Mouse (Mus musculus): ENCODE results near the gene Gm5294. TPM values are rescaled to one million over a fixed set of nuclear protein-coding genes. Genes with fewer than 3 reads are reported as not detected.

The Gm5294 gene
- polyA plus RNA-seq, 1 experiment from 2014 or later: not detected

DNA sequence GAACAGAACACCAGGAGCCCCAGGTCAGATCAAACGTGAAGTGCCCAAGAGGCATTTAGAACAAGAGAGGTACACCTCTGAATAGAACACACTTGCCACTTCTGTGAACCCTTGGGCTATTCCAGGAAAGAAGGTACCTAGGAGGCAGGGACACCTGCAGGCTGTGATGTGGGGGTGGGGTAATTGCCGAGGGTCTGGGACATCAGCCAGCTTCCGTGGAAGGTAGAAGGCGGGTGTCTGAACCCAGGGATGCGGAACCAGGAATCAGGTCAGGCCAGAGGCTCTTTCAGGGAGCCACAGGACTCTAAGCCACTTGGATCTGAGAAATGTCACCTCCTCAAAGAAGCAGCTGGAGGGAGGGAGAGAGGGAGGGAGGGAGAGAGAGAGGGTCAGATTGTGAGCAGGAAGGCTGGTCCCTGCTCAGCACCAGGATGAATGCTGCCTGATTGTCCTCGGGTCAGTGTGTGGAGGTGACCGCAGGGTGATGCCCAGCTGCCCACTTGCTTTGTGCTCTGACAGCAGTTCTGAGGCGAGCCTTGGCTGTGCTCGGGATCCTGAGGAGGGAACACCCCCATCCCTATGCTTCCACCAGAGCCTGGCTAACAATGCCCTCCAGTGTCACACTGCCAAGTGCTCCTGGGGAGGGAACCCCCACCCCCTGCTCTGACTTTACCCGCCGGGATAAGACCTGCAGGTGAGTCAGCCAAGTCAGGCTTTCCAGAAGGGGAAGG is 31.2 kb upstream of the Gm5294 start:
- H3K27ac ChIP-seq (replicated peaks; ENCODE audit: low read depth, low read length): no peak overlapping the region
- no peak for DNase-seq
- H3K27me3 ChIP-seq (ENCODE audit: control insufficient read depth, insufficient read depth, low read length): no peaks in the 10 kb centered on the region
- no peak for ATAC-seq (ENCODE audit: low FRiP score, low TSS enrichment)
- H3K9me3 ChIP-seq (ENCODE audit: control insufficient read depth, low read length): no peaks in the 10 kb centered on the region
- peaks cover 45% of the 10 kb centered on the region for H3K36me3 ChIP-seq (ENCODE audit: control insufficient read depth, insufficient read depth, low read length)
- 47% methylated on average over 11 of the region's 11 CpGs for WGBS
- no peaks in the 10 kb centered on the region for H3K4me1 ChIP-seq (ENCODE audit: control insufficient read depth, insufficient read depth, low read length)
- H3K9ac ChIP-seq (replicated peaks; ENCODE audit: low read length): no peak overlapping the region
- H3K4me3 ChIP-seq (replicated peaks; ENCODE audit: low read depth, low read length): no peak overlapping the region
- no peak overlapping the region for H3K4me2 ChIP-seq (ENCODE audit: low read length)

DNA sequence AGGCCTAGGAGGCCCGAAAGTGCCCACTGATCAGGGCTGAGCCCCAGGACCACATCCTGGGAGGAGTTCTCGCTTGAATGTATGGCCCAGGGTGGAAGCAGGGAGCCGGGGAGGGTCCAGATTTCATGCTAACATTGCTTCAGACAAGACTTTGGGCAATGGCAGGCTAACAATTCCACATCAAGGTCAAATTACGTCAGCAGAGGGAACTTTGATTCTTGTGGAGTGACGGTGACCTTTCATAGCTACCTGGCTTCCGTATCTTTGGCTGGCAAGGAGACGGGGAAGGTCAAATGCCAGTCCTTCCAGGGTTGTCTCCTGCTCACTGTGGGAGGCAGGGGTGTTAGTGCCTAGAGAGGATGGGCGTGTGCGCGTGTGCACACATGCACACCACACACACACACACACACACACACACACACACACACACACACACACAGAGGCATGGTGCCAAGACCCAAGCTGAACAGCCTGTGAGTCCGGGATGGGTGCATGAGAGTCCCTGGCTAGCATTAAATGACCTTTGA is 28.9 kb upstream of the Gm5294 start:
- H3K4me1 ChIP-seq (ENCODE audit: control insufficient read depth, insufficient read depth, low read length): no peaks in the 10 kb centered on the region
- H3K4me3 ChIP-seq (replicated peaks; ENCODE audit: low read depth, low read length): no peak overlapping the region
- H3K4me2 ChIP-seq (ENCODE audit: low read length): no peak overlapping the region
- H3K27ac ChIP-seq (replicated peaks; ENCODE audit: low read depth, low read length): no peak overlapping the region
- no peak overlapping the region for H3K9ac ChIP-seq (replicated peaks; ENCODE audit: low read length)
- DNase-seq (no peak), ATAC-seq (ENCODE audit: low FRiP score, low TSS enrichment) (no peak)
- H3K36me3 ChIP-seq (ENCODE audit: control insufficient read depth, insufficient read depth, low read length): peaks cover 54% of the 10 kb centered on the region
- no peaks in the 10 kb centered on the region for H3K9me3 ChIP-seq (ENCODE audit: control insufficient read depth, low read length)
- no peaks in the 10 kb centered on the region for H3K27me3 ChIP-seq (ENCODE audit: control insufficient read depth, insufficient read depth, low read length)
- 94% methylated on average over 11 of the region's 11 CpGs for WGBS

DNA sequence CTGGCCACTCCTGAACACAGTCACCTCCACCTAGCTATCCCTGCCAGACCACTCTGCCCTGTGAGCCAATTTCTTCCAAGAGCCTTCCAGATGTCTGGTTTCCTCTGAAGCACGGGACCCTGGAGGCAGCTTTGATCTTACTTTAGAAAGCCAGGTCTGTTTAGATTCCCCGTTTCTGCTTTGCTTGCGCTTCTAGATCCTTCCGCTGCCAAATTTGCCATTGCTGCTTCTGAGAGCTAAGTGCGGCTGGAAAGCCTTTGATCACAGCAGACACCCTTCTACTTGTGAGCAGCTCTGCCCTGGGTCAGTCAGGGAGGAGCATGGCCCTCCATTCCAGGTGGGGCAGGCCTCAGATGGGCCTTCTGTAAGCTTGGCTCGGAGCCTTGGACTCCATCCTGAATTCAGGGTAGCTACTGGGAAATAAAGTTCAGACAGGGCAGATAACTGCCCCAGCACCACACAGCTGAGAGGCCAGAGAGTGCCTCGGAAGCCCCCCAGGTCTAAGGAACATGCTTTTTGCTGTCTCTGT is 18.2 kb upstream of the Gm5294 start:
- Histone ChIP-seq H3K27ac (replicated peaks; ENCODE audit: low read depth, low read length) (no peak overlapping the region), H3K4me3 (replicated peaks; ENCODE audit: low read depth, low read length) (no peak overlapping the region), H3K4me2 (ENCODE audit: low read length) (no peak overlapping the region), H3K36me3 (ENCODE audit: control insufficient read depth, insufficient read depth, low read length) (peaks cover 58% of the 10 kb centered on the region), H3K9me3 (ENCODE audit: control insufficient read depth, low read length) (no peaks in the 10 kb centered on the region), H3K4me1 (ENCODE audit: control insufficient read depth, insufficient read depth, low read length) (no peaks in the 10 kb centered on the region), H3K27me3 (ENCODE audit: control insufficient read depth, insufficient read depth, low read length) (no peaks in the 10 kb centered on the region), H3K9ac (replicated peaks; ENCODE audit: low read length) (no peak overlapping the region)
- WGBS: 85% methylated on average over 7 of the region's 7 CpGs
- ATAC-seq (ENCODE audit: low FRiP score, low TSS enrichment) (no peak), DNase-seq (no peak)

DNA sequence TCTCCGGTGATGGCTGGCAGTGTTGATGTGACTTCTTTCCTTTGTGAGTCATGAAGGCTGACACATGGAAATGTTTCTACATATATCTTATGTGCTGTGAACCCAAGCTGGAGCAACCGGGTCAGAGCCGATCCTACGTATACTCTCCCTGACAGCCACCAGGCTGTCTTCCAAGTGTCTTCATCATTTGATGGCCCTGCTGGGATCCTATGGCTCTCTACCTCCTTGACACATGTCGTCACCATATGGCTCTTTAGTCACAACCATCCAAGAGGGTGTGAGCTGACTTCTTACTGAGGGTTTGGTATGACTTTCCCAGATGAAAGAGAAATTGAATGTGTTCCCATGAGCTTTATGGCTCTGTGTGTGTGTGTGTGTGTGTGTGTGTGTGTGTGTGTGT is 15.6 kb upstream of the Gm5294 start:
- no peak overlapping the region for H3K27ac ChIP-seq (replicated peaks; ENCODE audit: low read depth, low read length)
- DNase-seq (no peak), ATAC-seq (ENCODE audit: low FRiP score, low TSS enrichment) (no peak)
- H3K36me3 ChIP-seq (ENCODE audit: control insufficient read depth, insufficient read depth, low read length): peaks cover 57% of the 10 kb centered on the region
- H3K9ac ChIP-seq (replicated peaks; ENCODE audit: low read length): no peak overlapping the region
- H3K9me3 ChIP-seq (ENCODE audit: control insufficient read depth, low read length): no peaks in the 10 kb centered on the region
- no peaks in the 10 kb centered on the region for H3K27me3 ChIP-seq (ENCODE audit: control insufficient read depth, insufficient read depth, low read length)
- H3K4me3 ChIP-seq (replicated peaks; ENCODE audit: low read depth, low read length): no peak overlapping the region
- H3K4me2 ChIP-seq (ENCODE audit: low read length): no peak overlapping the region
- no peaks in the 10 kb centered on the region for H3K4me1 ChIP-seq (ENCODE audit: control insufficient read depth, insufficient read depth, low read length)
- WGBS: 94% methylated on average over 5 of the region's 5 CpGs

DNA sequence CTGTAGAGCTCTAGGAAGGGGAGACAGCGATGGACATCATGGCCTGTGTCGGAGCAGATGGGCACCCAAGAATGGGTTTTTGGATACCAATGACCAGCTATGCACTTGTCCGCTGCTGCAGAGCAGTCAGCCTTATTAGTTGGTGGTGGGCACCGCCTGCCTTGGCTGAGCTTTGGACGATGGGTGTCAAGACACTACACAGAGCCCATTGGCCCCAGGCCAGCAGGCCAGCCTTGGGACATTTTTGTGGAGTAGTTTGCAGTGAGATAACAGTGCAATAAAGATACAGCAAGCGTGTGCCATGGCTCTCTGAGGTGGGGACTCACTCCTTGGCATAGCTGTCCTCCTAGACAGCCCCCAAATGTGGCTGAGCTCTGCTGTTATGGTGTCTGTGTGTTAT is 10.1 kb upstream of the Gm5294 start:
- H3K4me2 ChIP-seq (ENCODE audit: low read length): no peak overlapping the region
- no peak overlapping the region for H3K9ac ChIP-seq (replicated peaks; ENCODE audit: low read length)
- no peak for DNase-seq
- H3K27me3 ChIP-seq (ENCODE audit: control insufficient read depth, insufficient read depth, low read length): no peaks in the 10 kb centered on the region
- peaks cover 54% of the 10 kb centered on the region for H3K36me3 ChIP-seq (ENCODE audit: control insufficient read depth, insufficient read depth, low read length)
- H3K4me1 ChIP-seq (ENCODE audit: control insufficient read depth, insufficient read depth, low read length): no peaks in the 10 kb centered on the region
- ATAC-seq (ENCODE audit: low FRiP score, low TSS enrichment): no peak
- 95% methylated on average over 6 of the region's 6 CpGs for WGBS
- H3K4me3 ChIP-seq (replicated peaks; ENCODE audit: low read depth, low read length): no peak overlapping the region
- H3K27ac ChIP-seq (replicated peaks; ENCODE audit: low read depth, low read length): no peak overlapping the region
- no peaks in the 10 kb centered on the region for H3K9me3 ChIP-seq (ENCODE audit: control insufficient read depth, low read length)

DNA sequence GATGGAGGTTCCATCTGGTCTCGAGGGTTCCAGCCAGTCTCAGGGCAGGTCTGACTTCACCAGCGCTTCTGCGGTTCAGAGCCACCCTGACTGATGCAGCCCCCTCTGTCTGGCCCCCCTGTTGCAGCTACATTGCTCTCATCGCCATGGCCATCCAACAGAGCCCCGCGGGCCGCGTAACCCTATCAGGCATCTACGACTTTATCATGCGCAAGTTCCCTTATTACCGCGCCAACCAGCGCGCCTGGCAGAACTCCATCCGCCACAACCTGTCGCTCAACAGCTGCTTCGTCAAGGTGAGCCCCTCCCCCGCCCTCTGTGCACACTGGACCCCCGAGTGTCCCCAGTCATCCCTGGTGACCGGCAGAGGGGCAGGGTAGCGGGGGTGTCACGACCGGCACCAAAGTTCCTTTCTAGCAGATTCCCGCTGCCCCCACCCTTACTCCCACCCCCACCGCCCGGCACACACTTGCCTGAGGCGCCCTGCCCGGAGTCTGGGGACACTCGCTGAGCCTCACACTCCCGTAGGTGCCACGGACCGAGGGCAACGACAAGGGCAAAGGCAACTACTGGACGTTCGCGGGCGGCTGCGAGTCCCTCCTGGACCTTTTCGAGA is 945 bp downstream of the Gm5294 start:
- H3K27ac ChIP-seq (replicated peaks; ENCODE audit: low read depth, low read length): no peak overlapping the region
- H3K4me3 ChIP-seq (replicated peaks; ENCODE audit: low read depth, low read length): 0 out of 2 replicates have a peak overlapping the region, but pooled peaks have one; percentile 11
- DNase-seq (peak; percentile 40), ATAC-seq (ENCODE audit: low FRiP score, low TSS enrichment) (no peak)
- H3K9ac ChIP-seq (replicated peaks; ENCODE audit: low read length): no peak overlapping the region
- peak overlapping the region; percentile 40 for H3K4me2 ChIP-seq (ENCODE audit: low read length)
- H3K9me3 ChIP-seq (ENCODE audit: control insufficient read depth, low read length): no peaks in the 10 kb centered on the region
- H3K4me1 ChIP-seq (ENCODE audit: control insufficient read depth, insufficient read depth, low read length): no peaks in the 10 kb centered on the region
- no peaks in the 10 kb centered on the region for H3K36me3 ChIP-seq (ENCODE audit: control insufficient read depth, insufficient read depth, low read length)
- WGBS: 4% methylated on average over 39 of the region's 39 CpGs
- peaks cover 36% of the 10 kb centered on the region for H3K27me3 ChIP-seq (ENCODE audit: control insufficient read depth, insufficient read depth, low read length)

DNA sequence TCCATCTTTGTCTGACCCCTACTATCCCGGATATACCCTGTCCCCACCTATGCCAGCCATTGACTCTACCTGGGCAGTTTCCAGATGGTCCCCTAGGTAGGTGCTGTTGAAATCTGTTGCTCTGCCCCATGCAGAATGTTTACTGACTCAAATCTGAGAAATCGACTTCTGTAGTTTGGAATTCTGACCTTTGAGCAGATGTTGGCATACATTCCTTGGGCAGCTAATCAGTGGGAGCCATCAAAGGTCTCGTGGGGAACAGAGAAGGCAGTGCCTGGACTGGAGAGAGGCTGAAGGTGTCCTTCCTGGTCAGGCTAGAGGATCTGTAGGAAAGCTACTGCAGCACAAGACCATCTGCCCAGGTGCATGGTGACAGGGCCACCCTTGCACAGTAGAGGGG is 5.2 kb downstream of the Gm5294 start:
- 74% methylated on average over 3 of the region's 3 CpGs for WGBS

DNA sequence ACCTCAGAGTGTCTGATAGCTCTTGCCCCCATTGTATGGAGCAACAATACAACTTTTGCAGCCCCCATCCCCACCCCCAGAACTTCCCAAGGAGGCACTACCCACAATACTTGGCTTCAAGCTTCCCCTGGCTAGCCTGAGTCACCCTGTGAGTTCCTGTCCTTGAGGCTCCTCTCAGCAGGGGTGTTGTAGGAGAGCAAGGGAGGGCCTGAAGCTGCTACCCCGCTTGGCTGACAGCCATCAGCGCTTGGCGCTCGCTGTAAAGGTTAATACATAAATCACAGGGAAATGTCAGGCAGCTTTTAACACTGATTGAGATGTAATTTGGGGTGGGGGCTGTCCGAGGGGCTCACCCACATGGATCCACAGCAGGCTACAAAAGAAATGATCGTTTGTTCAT is 13.5 kb downstream of the Gm5294 start:
- Histone ChIP-seq H3K4me1 (ENCODE audit: control insufficient read depth, insufficient read depth, low read length) (0 out of 2 replicates have a peak, but pooled peaks cover 2% of the 10 kb centered on the region), H3K27ac (replicated peaks; ENCODE audit: low read depth, low read length) (no peak overlapping the region), H3K9ac (replicated peaks; ENCODE audit: low read length) (no peak overlapping the region), H3K4me2 (ENCODE audit: low read length) (no peak overlapping the region), H3K9me3 (ENCODE audit: control insufficient read depth, low read length) (no peaks in the 10 kb centered on the region), H3K36me3 (ENCODE audit: control insufficient read depth, insufficient read depth, low read length) (no peaks in the 10 kb centered on the region), H3K4me3 (replicated peaks; ENCODE audit: low read depth, low read length) (no peak overlapping the region), H3K27me3 (ENCODE audit: control insufficient read depth, insufficient read depth, low read length) (no peaks in the 10 kb centered on the region)
- ATAC-seq (ENCODE audit: low FRiP score, low TSS enrichment) (no peak), DNase-seq (peak; percentile 40)
- WGBS: 48% methylated on average over 6 of the region's 6 CpGs

More for the DNA sequence above, 5.2 kb downstream of the Gm5294 start:
- DNase-seq (no peak), ATAC-seq (ENCODE audit: low FRiP score, low TSS enrichment) (no peak)
- Histone ChIP-seq H3K36me3 (ENCODE audit: control insufficient read depth, insufficient read depth, low read length) (no peaks in the 10 kb centered on the region), H3K4me2 (ENCODE audit: low read length) (no peak overlapping the region), H3K4me3 (replicated peaks; ENCODE audit: low read depth, low read length) (no peak overlapping the region), H3K9me3 (ENCODE audit: control insufficient read depth, low read length) (no peaks in the 10 kb centered on the region), H3K27me3 (ENCODE audit: control insufficient read depth, insufficient read depth, low read length) (peaks cover 22% of the 10 kb centered on the region), H3K4me1 (ENCODE audit: control insufficient read depth, insufficient read depth, low read length) (no peaks in the 10 kb centered on the region), H3K27ac (replicated peaks; ENCODE audit: low read depth, low read length) (no peak overlapping the region), H3K9ac (replicated peaks; ENCODE audit: low read length) (no peak overlapping the region)
